Mouse (Mus musculus) kidney, embryonic 16.5 days (tissue): ENCODE data around the gene Psme3. TPM values are rescaled to one million over a fixed set of nuclear protein-coding genes. Genes with fewer than 3 reads are reported as not detected.

Experiments
- ATAC-seq: fragments of 200-750 bp; cut with Nextera tagmentation; 2 replicates; pipeline ENCODE4 v1.8.0; 2017; ENCODE audit warnings: moderate TSS enrichment; ENCODE audit not compliant: low FRiP score, low TSS enrichment
- H3K27ac ChIP-seq: fragments of 300-500 bp; sonication (generic); 2 replicates; pipeline ENCODE4 v1.5.1; 2014; ENCODE audit warnings: low read length
- H3K27me3 ChIP-seq: fragments of 300-500 bp; sonication (generic); 2 replicates; pipeline ENCODE4 v1.6.1; 2014; ENCODE audit warnings: low read length, control low read depth, mixed read lengths; ENCODE audit not compliant: insufficient read depth
- H3K36me3 ChIP-seq: fragments of 300-500 bp; sonication (generic); 2 replicates; pipeline ENCODE4 v1.6.1; 2014; ENCODE audit warnings: low read length, control low read depth, mixed read lengths; ENCODE audit not compliant: insufficient read depth
- H3K4me1 ChIP-seq: fragments of 300-500 bp; sonication (generic); 2 replicates; pipeline ENCODE4 v1.6.1; 2014; ENCODE audit warnings: low read length, control low read depth, mixed read lengths; ENCODE audit not compliant: insufficient read depth
- H3K4me2 ChIP-seq: fragments of 300-500 bp; sonication (generic); replicated peaks from 2 replicates; pipeline ENCODE4 v1.6.1; 2014; ENCODE audit warnings: low read depth, low read length
- H3K4me3 ChIP-seq: fragments of 300-500 bp; sonication (generic); 2 replicates; pipeline ENCODE4 v1.5.1; 2014; ENCODE audit warnings: mild to moderate bottlenecking, low read length
- H3K9ac ChIP-seq: fragments of 300-500 bp; sonication (generic); replicated peaks from 2 replicates; pipeline ENCODE4 v1.6.1; 2014; ENCODE audit warnings: low read length
- H3K9me3 ChIP-seq: fragments of 300-500 bp; sonication (generic); 2 replicates; pipeline ENCODE4 v1.6.1; 2016; ENCODE audit warnings: low read length, control low read depth
- WGBS: fragments of 180-500 bp; shearing (Covaris S2); extraction: QIAGEN DNeasy Blood & Tissue Kit; methylation state at CpG from one replicate; pipeline ENCODE4 v1.1.7; 2014; 5-methylcytosine and 5-hydroxymethylcytosine counted together
- polyA plus RNA-seq: library from polyadenylated mRNA; unstranded; fragments of >200 nt; fragmentation: Nextera tagmentation; extraction: Ambion mirVana; gene quantifications from 2 replicates; pipeline ENCODE4 v1.2.1, GENCODE M21; 2015

The Psme3 gene
- polyA plus RNA-seq, result 142 and 148 TPM in 2 replicates

DNA sequence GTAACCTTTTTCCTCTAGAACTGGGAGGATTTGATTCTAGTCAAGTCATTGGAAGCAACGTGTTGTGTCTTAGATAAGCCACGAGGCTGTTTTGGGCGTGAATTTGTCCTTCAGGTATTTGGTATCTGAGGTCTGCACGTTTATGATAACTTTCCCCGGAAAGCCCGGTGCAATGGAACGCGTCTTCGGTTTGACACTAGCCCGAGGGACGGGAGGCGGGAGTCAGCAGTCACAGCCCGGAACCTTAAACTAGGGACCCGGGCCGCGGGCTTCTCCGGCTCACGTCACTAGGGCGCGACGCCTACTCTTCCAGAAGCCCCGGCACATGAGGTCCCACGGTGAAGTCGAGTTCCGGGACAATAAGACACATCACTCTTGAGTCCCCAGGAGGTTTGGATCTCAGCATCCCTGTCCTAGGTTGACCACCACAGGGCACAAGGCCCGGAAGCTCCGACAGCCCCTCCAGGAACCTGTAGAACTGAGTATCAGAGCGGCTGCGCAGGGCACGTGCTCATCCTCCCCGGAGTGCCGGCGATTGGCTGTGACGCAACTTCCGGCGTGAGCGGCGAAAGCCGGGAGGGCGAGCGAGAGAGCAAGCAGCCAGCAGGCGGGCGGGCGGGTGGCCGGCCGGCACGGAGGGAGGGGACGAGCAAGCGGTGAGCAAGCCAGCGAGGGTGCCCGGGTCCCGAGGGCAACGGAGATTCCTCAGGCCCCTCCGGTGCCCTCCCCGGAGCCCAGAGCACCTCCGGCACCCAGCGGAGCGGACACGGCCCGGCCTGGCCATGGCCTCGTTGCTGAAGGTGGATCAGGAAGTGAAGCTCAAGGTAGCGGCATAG lies at the start of gene Psme3:
TSS of gene Psme3 (plus strand) at position 549 of the 836 bp plus-strand sequence.
- Histone ChIP-seq H3K27me3 (no peaks in the 10 kb centered on the region), H3K4me1 (peaks cover 16% of the 10 kb centered on the region), H3K9me3 (no peaks in the 10 kb centered on the region), H3K27ac (peak within 1 kb of the TSS; percentile 78), H3K4me3 (peak within 1 kb of the TSS; percentile 94), H3K36me3 (peaks cover 25% of the 10 kb centered on the region), H3K9ac (peak within 1 kb of the TSS; percentile 90), H3K4me2 (peak within 1 kb of the TSS; percentile 94)
- under 1% methylated on average over 62 of the region's 62 CpGs for WGBS
- ATAC-seq, result peak; percentile 91

DNA sequence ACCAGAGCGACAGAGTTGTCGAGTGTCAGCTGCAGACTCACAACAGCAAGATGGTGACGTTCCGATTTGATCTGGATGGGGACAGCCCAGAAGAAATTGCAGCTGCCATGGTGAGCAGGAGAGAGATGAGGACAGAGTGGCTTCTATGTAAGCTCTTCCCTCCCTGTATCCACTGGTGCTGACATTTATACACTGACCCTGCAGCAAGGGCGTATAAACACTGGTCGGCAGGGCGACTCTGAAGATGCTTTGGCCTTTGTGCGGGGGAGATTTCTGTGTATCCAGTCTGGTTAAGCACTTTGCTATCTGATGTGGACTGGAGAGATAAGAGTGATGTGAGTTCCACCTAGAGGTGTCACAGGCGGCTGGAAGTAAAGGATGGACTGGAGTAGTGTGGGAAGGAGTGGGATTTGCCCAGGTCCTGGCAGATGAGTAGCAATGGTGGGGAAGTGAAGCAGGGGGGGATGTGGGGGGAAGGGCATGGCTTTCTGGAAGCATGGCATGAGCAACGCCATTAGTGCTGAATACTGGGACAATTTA lies 46.4 kb upstream of the Psme3 start:
- H3K4me1 ChIP-seq, result peaks cover 20% of the 10 kb centered on the region
- no peaks in the 10 kb centered on the region for H3K9me3 ChIP-seq
- 17% methylated on average over 10 of the region's 10 CpGs for WGBS
- H3K27me3 ChIP-seq, result peaks cover 8% of the 10 kb centered on the region; the same call in 1 of the 2 replicates
- H3K9ac ChIP-seq, result no peak overlapping the region
- no peak overlapping the region for H3K4me3 ChIP-seq
- H3K27ac ChIP-seq, result no peak overlapping the region
- no peak overlapping the region for H3K4me2 ChIP-seq
- H3K36me3 ChIP-seq, result peaks cover 3% of the 10 kb centered on the region; the same call in 1 of the 2 replicates
- 0 out of 2 replicates have a peak, but pooled peaks have one; percentile 43 for ATAC-seq

DNA sequence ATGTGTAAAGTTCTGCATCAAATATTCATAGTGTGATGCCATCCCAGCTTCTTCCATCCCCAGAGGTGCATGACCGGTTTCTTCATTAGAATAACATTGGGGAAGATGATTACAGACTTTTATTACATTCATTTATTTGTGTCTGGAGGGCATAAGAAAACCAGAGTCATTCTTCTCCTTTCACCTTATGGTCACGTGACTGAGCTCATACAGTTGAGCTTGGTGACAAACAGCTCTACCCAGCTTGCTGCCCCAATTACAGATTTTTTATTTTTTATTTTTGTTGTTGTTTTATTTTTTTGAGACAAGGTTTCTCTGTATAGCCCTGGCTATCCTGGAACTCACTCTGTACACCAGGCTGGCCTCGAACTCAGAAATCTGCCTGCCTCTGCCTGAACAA lies 43.6 kb upstream of the Psme3 start:
- H3K9ac ChIP-seq, result no peak overlapping the region
- no peaks in the 10 kb centered on the region for H3K9me3 ChIP-seq
- peaks cover 7% of the 10 kb centered on the region for H3K36me3 ChIP-seq
- no peak overlapping the region for H3K27ac ChIP-seq
- H3K4me3 ChIP-seq, result no peak overlapping the region
- H3K4me2 ChIP-seq, result no peak overlapping the region
- H3K27me3 ChIP-seq, result no peaks in the 10 kb centered on the region
- ATAC-seq, result no peak
- 84% methylated on average over 3 of the region's 3 CpGs for WGBS
- peaks cover 24% of the 10 kb centered on the region for H3K4me1 ChIP-seq

DNA sequence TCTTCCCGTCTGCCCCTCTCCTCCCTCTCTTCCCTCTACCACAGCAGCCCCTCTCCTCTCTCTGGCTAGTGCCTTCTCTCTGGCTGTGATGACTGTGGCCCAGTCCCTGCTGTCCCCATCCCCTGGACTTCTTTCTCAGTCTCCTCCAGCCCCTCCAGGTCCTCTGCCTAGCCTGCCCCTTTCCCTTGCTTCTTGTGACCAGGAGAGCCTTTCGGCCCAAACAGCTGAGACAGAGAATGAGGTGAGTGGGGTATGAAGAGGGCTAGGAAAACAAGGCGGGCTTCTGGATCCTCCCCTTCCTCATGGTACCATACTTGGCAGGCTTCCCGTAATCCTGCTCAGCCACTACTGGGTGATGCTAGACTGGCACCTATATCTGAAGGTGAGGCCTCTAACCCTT lies 40.7 kb upstream of the Psme3 start:
- Histone ChIP-seq H3K4me3 (no peak overlapping the region), H3K4me1 (peaks cover 36% of the 10 kb centered on the region), H3K4me2 (no peak overlapping the region), H3K9me3 (no peaks in the 10 kb centered on the region), H3K27me3 (no peaks in the 10 kb centered on the region), H3K9ac (no peak overlapping the region), H3K27ac (no peak overlapping the region), H3K36me3 (peaks cover 7% of the 10 kb centered on the region)
- 75% methylated on average over 4 of the region's 4 CpGs for WGBS
- ATAC-seq, result no peak

DNA sequence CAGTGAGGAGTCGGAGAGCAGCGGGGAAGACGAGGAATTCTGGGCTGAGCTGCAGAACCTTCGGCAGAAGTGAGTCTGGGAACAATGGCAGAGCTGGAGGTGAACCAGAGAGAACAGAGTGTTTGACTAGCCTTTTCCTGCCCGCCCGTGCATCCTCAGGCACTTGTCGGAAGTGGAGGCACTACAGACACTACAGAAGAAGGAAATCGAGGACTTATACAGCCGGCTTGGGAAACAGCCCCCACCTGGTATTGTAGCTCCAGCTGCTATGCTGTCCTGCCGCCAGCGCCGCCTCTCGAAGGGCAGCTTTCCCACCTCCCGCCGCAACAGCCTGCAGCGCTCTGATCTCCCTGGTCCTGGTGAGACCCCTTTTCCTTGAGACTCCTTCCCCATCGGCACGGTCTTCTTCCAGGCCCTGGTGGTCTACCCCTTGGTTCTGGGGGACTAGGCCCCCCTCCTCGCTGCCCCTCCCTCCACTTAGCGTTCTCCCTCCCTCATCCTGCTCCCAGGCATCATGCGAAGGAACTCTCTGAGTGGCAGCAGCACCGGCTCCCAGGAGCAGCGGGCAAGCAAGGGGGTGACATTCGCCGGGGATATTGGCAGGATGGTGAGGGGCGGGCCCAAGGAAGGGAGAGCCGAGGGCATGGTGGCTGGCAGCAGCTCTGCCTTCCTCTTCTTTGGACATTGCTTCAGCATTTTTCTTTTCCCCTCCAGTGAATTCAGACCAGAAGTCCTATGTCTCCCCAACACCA lies 39.5 kb upstream of the Psme3 start:
- no peaks in the 10 kb centered on the region for H3K9me3 ChIP-seq
- WGBS, result 35% methylated on average over 27 of the region's 27 CpGs
- peak overlapping the region; percentile 81 for H3K4me2 ChIP-seq
- 0 out of 2 replicates have a peak overlapping the region, but pooled peaks have one; percentile 4 for H3K4me3 ChIP-seq
- peak overlapping the region; percentile 85 for H3K27ac ChIP-seq
- ATAC-seq, result no peak
- H3K27me3 ChIP-seq, result no peaks in the 10 kb centered on the region
- H3K4me1 ChIP-seq, result peaks cover 40% of the 10 kb centered on the region
- peaks cover 7% of the 10 kb centered on the region for H3K36me3 ChIP-seq
- peak overlapping the region; percentile 29; the same call in 1 of the 2 replicates for H3K9ac ChIP-seq

DNA sequence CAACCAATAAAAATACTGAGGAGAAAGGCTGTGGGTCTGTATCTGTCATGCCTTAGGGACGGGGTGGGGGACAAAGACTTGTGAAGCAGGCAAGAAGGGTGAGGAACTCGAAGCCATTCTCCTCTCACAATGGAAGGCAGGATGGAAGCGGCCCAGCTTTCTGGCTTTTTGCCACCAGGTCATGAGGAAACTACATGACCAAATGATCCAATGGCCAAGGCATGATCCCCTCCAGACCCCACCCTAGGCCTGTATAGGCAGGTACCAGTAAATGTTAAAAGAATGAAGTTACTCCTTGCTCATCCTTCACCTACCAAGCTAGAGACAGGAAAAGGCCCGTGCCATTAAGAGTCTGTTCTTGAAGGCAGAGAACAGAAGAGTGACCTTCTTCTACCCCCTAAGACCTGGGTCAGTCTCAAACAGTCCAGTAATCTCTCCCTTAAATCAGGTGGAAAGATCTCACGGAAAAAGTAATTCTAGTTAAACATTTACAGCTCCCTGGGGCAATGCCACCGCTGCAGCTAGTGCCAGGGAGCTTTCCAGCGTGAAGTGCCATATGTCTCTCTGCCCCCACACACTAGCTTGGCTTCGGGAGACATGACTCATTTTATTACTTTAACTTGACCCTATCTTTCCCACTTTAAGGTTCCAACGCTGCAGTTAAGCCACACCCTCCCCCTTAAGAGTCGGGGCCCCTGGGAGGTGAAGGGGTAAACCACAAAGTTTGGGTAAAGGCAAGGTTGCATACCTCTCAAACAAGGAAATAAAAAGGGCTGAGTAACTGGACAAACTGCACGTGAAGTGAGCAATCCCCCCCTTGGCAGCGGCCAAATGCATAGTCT lies 38.4 kb upstream of the Psme3 start:
- peak overlapping the region; percentile 81 for H3K4me2 ChIP-seq
- peak overlapping the region; percentile 85 for H3K27ac ChIP-seq
- 32% methylated on average over 12 of the region's 12 CpGs for WGBS
- H3K9ac ChIP-seq, result peak overlapping the region; percentile 70
- peaks cover 7% of the 10 kb centered on the region for H3K36me3 ChIP-seq
- H3K4me1 ChIP-seq, result peaks cover 40% of the 10 kb centered on the region
- peak overlapping the region; percentile 63 for H3K4me3 ChIP-seq
- peak; percentile 55 for ATAC-seq
- no peaks in the 10 kb centered on the region for H3K27me3 ChIP-seq
- no peaks in the 10 kb centered on the region for H3K9me3 ChIP-seq

DNA sequence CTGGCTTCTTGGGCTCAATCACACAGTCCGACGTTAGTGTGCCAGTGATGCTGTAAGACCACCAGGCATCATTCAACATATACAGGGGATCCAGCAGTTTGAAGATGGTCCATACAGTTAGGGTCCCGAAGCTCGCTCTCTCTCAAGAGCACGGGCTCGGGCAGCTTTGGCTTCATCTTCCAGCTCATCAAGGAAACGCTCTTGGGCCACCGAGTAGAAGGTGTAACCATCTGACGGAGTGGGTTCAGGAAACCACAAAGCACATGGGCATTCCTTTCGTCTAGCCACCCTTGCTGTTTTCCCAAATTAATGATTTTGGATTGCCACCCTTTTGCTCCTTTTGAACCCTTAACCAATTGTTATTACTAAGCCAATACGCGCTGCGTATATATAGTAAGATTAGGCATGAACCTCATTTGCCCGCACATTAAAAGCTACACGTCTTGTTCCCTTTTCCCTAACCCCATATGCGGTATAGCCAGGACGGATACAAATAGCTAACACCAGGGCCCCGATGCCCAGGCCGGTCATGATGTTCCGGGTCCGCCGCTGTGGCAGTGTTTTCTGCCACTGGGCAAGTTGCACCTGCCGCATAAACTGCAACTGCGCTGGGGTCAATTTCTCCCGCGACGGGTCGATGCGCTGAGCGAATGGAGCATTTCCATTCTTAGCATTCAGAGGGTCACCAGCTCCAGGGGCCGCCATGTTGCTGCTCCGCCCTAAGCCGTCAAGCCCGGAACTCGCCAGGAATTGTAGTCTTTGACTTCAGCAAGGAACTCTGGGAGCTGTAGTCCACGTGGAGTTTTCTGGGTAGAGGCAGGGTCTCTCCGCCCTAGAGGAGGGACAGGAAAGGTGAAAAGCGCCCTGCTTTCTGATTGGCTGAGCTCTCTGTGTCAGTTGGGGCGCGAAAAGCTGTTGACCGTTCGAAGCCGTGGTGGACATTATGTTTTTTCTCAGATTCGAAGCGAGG lies 37.5 kb upstream of the Psme3 start, which contains the start of the genes Cntd1 and Coa3:
TSS of gene Cntd1 (plus strand) at position 790 of the 970 bp plus-strand sequence.
TSS of gene Coa3 (minus strand) at position 892 of the 970 bp plus-strand sequence.
- Histone ChIP-seq H3K27me3 (no peaks in the 10 kb centered on the region), H3K9me3 (no peaks in the 10 kb centered on the region), H3K27ac (peak within 1 kb of the TSS; percentile 85), H3K9ac (peak within 1 kb of the TSS; percentile 70), H3K4me3 (peak within 1 kb of the TSS; percentile 63), H3K4me2 (peak within 1 kb of the TSS; percentile 81), H3K36me3 (peaks cover 7% of the 10 kb centered on the region), H3K4me1 (peaks cover 48% of the 10 kb centered on the region)
- 6% methylated on average over 45 of the region's 45 CpGs for WGBS
- peak; percentile 93 for ATAC-seq

DNA sequence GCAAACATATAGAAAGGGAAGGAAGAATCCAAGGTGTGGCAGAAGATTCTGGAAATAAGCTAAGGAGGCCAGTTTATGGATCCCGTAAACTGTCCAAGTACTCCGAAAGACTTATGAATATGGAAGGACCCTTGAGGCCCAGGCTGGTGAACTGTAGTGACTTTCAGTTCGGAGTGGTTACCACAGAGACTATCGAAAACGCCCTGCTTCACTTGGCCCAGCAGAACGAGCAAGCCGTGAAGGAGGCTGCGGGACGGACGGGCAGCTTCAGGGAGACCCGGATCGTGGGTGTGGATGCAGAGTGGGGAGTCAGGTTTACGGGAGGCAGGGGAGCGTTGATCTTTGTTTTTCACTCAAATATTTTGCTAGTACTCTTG lies 36.8 kb upstream of the Psme3 start:
- H3K4me1 ChIP-seq, result peaks cover 53% of the 10 kb centered on the region
- no peak overlapping the region for H3K27ac ChIP-seq
- H3K9me3 ChIP-seq, result no peaks in the 10 kb centered on the region
- peak overlapping the region; percentile 63 for H3K4me3 ChIP-seq
- H3K9ac ChIP-seq, result peak overlapping the region; percentile 4; the same call in 1 of the 2 replicates
- peak overlapping the region; percentile 49 for H3K4me2 ChIP-seq
- no peaks in the 10 kb centered on the region for H3K27me3 ChIP-seq
- WGBS, result 48% methylated on average over 14 of the region's 14 CpGs
- peaks cover 7% of the 10 kb centered on the region for H3K36me3 ChIP-seq
- no peak for ATAC-seq
